Mouse (Mus musculus) bone marrow macrophage, adult 2 months (primary cell): ENCODE measurements around the gene Cdk20. TPM values are rescaled to one million over a fixed set of nuclear protein-coding genes. Genes with fewer than 3 reads are reported as not detected.

Experiments
- H3K27ac ChIP-seq: 2 replicates; pipeline ENCODE4 v1.5.1; 2012; ENCODE audit warnings: low read depth, low read length; ENCODE audit not compliant: insufficient read depth
- H3K4me1 ChIP-seq: 2 replicates; pipeline ENCODE4 v1.6.1; 2012; ENCODE audit warnings: low read length; ENCODE audit not compliant: control insufficient read depth, insufficient read depth
- H3K4me3 ChIP-seq: 2 replicates; pipeline ENCODE4 v1.5.1; 2012; ENCODE audit warnings: mild to moderate bottlenecking, low read length, moderate library complexity; ENCODE audit not compliant: insufficient read depth
- CTCF ChIP-seq: IDR thresholded peaks from 2 replicates; pipeline ENCODE4 v1.5.1; 2012; ENCODE audit warnings: low read depth, mild to moderate bottlenecking, low read length, moderate library complexity
- POLR2A ChIP-seq: IDR thresholded peaks from 2 replicates; pipeline ENCODE4 v1.6.1; 2012; ENCODE audit warnings: mild to moderate bottlenecking, low read depth, low read length, borderline replicate concordance
- polyA plus RNA-seq: library from polyadenylated mRNA; stranded (reverse); fragments of >200 nt; gene quantifications from 2 replicates; pipeline ENCODE4 v1.2.4, GENCODE M21; 2012; ENCODE audit not compliant: missing spikeins, insufficient read depth, insufficient read length

The Cdk20 gene
- polyA plus RNA-seq, 1 experiment, result 47.8 TPM

- Histone ChIP-seq H3K27ac (peak overlapping the region; percentile 89), H3K4me1 (peaks cover 68% of the 10 kb centered on the region), H3K4me3 (no peak overlapping the region)
- TF ChIP-seq CTCF (no peak), POLR2A (no peak)
Measured at GRCm38 (mm10) chr13:64402951-64403460, 29.1 kb upstream of the Cdk20 start.

- no peak overlapping the region for H3K4me3 ChIP-seq
- TF ChIP-seq CTCF, result no peak
- no peak for TF ChIP-seq POLR2A
- peaks cover 67% of the 10 kb centered on the region for H3K4me1 ChIP-seq
- H3K27ac ChIP-seq, result no peak overlapping the region
Measured at GRCm38 (mm10) chr13:64403519-64403918, 28.6 kb upstream of the Cdk20 start.

GRCm38 (mm10) chr13:64405550-64405949 lies 26.6 kb upstream of the Cdk20 start:
- no peak overlapping the region for H3K4me3 ChIP-seq

GRCm38 (mm10) chr13:64407992-64408391 lies 24.1 kb upstream of the Cdk20 start:
- H3K4me3 ChIP-seq, result peak overlapping the region; percentile 0; the same call in 1 of the 2 replicates
- TF ChIP-seq POLR2A (no peak), CTCF (no peak)
- H3K27ac ChIP-seq, result peak overlapping the region; percentile 89
- peaks cover 47% of the 10 kb centered on the region for H3K4me1 ChIP-seq

More at GRCm38 (mm10) chr13:64405550-64405949, 26.6 kb upstream of the Cdk20 start:
- Histone ChIP-seq H3K27ac (no peak overlapping the region), H3K4me1 (peaks cover 59% of the 10 kb centered on the region)
- TF ChIP-seq POLR2A (no peak), CTCF (no peak)

GRCm38 (mm10) chr13:64410604-64411003 lies 21.5 kb upstream of the Cdk20 start:
- Histone ChIP-seq H3K4me3 (no peak overlapping the region), H3K4me1 (peaks cover 27% of the 10 kb centered on the region), H3K27ac (no peak overlapping the region)
- TF ChIP-seq POLR2A (no peak), CTCF (no peak)

- Histone ChIP-seq H3K4me1 (peaks cover 26% of the 10 kb centered on the region), H3K27ac (no peak overlapping the region), H3K4me3 (no peak overlapping the region)
- TF ChIP-seq CTCF (no peak), POLR2A (no peak)
Measured at GRCm38 (mm10) chr13:64411282-64411681, 20.8 kb upstream of the Cdk20 start.

- Histone ChIP-seq H3K4me1 (peaks cover 23% of the 10 kb centered on the region), H3K4me3 (no peak overlapping the region), H3K27ac (no peak overlapping the region)
- no peak for TF ChIP-seq POLR2A
- no peak for TF ChIP-seq CTCF
Measured at GRCm38 (mm10) chr13:64412752-64413257, 19.3 kb upstream of the Cdk20 start.

- Histone ChIP-seq H3K4me3 (no peak overlapping the region), H3K4me1 (peaks cover 14% of the 10 kb centered on the region), H3K27ac (no peak overlapping the region)
- no peak for TF ChIP-seq POLR2A
- no peak for TF ChIP-seq CTCF
Measured at GRCm38 (mm10) chr13:64415659-64416058, 16.5 kb upstream of the Cdk20 start.

GRCm38 (mm10) chr13:64416955-64417601 lies 15.0 kb upstream of the Cdk20 start:
- Histone ChIP-seq H3K27ac (no peak overlapping the region), H3K4me3 (no peak overlapping the region), H3K4me1 (peaks cover 19% of the 10 kb centered on the region)
- no peak for TF ChIP-seq POLR2A
- TF ChIP-seq CTCF, result no peak

- TF ChIP-seq POLR2A, result no peak
- peaks cover 32% of the 10 kb centered on the region for H3K4me1 ChIP-seq
- no peak overlapping the region for H3K4me3 ChIP-seq
- no peak overlapping the region for H3K27ac ChIP-seq
Measured at GRCm38 (mm10) chr13:64420847-64421246, 11.3 kb upstream of the Cdk20 start.

GRCm38 (mm10) chr13:64421386-64421785 lies 10.7 kb upstream of the Cdk20 start:
- Histone ChIP-seq H3K4me1 (peaks cover 35% of the 10 kb centered on the region), H3K4me3 (no peak overlapping the region), H3K27ac (peak overlapping the region; percentile 77)
- no peak for TF ChIP-seq CTCF
- no peak for TF ChIP-seq POLR2A
